Mouse (Mus musculus): ENCODE results near the gene Cep97. TPM values are rescaled to one million over a fixed set of nuclear protein-coding genes. Genes with fewer than 3 reads are reported as not detected.

Gene Cep97
- polyA plus RNA-seq, 1 experiment from 2014 or later: 5.8 TPM

Other genes starting within 250 kb of the Cep97 start
- gene Nfkbiz, start 96.0 kb downstream of the Cep97 start, polyA plus RNA-seq (2015; fragmentation: Nextera tagmentation; extraction: Ambion mirVana): 8.8 and 10.2 TPM in 2 replicates
- 1.5 and 1.7 TPM in 2 replicates for gene Nxpe3, start 39.6 kb downstream of the Cep97 start, polyA plus RNA-seq (2015; fragmentation: Nextera tagmentation; extraction: Ambion mirVana)
- 606 and 662 TPM in 2 replicates for gene Rpl24, start 31.4 kb upstream of the Cep97 start, polyA plus RNA-seq (2015; fragmentation: Nextera tagmentation; extraction: Ambion mirVana)
- 12.0 and 12.7 TPM in 2 replicates for gene Zbtb11, start 39.0 kb upstream of the Cep97 start, polyA plus RNA-seq (2015; fragmentation: Nextera tagmentation; extraction: Ambion mirVana)
- gene Pcnp, start 94.9 kb upstream of the Cep97 start, polyA plus RNA-seq (2015; fragmentation: Nextera tagmentation; extraction: Ambion mirVana): 161 and 177 TPM in 2 replicates
- 25.7 and 30.4 TPM in 2 replicates for gene Trmt10c, start 103.0 kb upstream of the Cep97 start, polyA plus RNA-seq (2015; fragmentation: Nextera tagmentation; extraction: Ambion mirVana)
- gene Senp7, start 113.5 kb upstream of the Cep97 start, polyA plus RNA-seq (2015; fragmentation: Nextera tagmentation; extraction: Ambion mirVana): 14.9 and 20.5 TPM in 2 replicates

Data from intestine, embryonic 16.5 days (tissue).